Mouse (Mus musculus): ENCODE measurements around the gene Stk17b. TPM values are rescaled to one million over a fixed set of nuclear protein-coding genes. Genes with fewer than 3 reads are reported as not detected.
"Not testable (repeated sequence)": the region's sequence is repeated elsewhere in the genome, so short reads cannot be mapped to it uniquely, and the experiment has no call there.

The Stk17b gene
- polyA plus RNA-seq, 1 experiment from 2014 or later = 15.0 TPM

- H3K9ac ChIP-seq (ENCODE audit: low read depth, low read length); H3K4me2 ChIP-seq; H3K36me3 ChIP-seq (ENCODE audit: control insufficient read depth, insufficient read depth, low read length); H3K27me3 ChIP-seq (replicated peaks; ENCODE audit: control insufficient read depth, insufficient read depth, low read length); H3K27ac ChIP-seq (ENCODE audit: low read depth, low read length); DNase-seq (ENCODE audit: low spot score); ATAC-seq (replicated peaks; ENCODE audit: low FRiP score); H3K9me3 ChIP-seq (ENCODE audit: control insufficient read depth, low read length); H3K4me1 ChIP-seq (replicated peaks; ENCODE audit: control insufficient read depth, insufficient read depth, low read length); H3K4me3 ChIP-seq (ENCODE audit: low read depth, low read length): not testable (repeated sequence)
- 85% methylated on average over 7 of the region's 7 CpGs for WGBS
Measured at GRCm38 (mm10) chr1:53750697-53751096, 34.3 kb downstream of the Stk17b start.

DNA sequence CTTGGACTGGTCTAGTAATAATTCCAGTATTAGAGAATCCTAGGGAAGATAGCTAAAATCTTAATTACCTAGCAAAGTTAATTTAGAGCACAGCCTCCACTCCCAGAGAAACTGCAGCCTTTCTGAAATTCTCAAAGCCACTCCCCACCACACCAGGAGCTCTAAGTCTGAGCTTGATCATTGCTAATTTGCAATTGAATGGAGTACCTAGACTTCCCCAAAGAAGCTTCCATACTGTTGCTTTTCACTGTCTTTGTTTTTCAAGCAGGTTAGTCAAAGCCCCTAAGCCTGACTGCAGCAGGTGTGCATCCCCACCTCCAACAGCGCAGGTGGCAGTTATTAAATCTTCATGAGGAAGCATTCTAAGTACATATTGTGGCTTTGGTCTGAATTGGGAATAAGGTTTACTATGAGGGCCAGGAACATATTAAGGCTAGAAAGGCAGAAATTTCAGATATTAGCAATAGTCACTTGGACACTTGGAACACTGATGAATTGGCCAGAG lies 35.1 kb downstream of the Stk17b start:
- WGBS = 86% methylated on average over 1 of the region's 1 CpGs
- ATAC-seq (replicated peaks; ENCODE audit: low FRiP score); H3K4me3 ChIP-seq (ENCODE audit: low read depth, low read length): not testable (repeated sequence)

GRCm38 (mm10) chr1:53748571-53748970 lies 36.5 kb downstream of the Stk17b start:
- H3K27ac ChIP-seq (ENCODE audit: low read depth, low read length) = no peak overlapping the region
- H3K9me3 ChIP-seq (ENCODE audit: control insufficient read depth, low read length) = no peaks in the 10 kb centered on the region
- no peak for DNase-seq (ENCODE audit: low spot score)
- ATAC-seq (replicated peaks; ENCODE audit: low FRiP score) = no peak
- no peak overlapping the region for H3K4me2 ChIP-seq
- no peaks in the 10 kb centered on the region for H3K36me3 ChIP-seq (ENCODE audit: control insufficient read depth, insufficient read depth, low read length)
- no peaks in the 10 kb centered on the region for H3K27me3 ChIP-seq (replicated peaks; ENCODE audit: control insufficient read depth, insufficient read depth, low read length)
- no peak overlapping the region for H3K4me3 ChIP-seq (ENCODE audit: low read depth, low read length)
- 56% methylated on average over 8 of the region's 11 CpGs for WGBS
- H3K4me1 ChIP-seq (replicated peaks; ENCODE audit: control insufficient read depth, insufficient read depth, low read length) = no peaks in the 10 kb centered on the region
- H3K9ac ChIP-seq (ENCODE audit: low read depth, low read length) = no peak overlapping the region

More for the DNA sequence above, 35.1 kb downstream of the Stk17b start:
- not testable (repeated sequence) for H3K4me2 ChIP-seq; H3K9me3 ChIP-seq (ENCODE audit: control insufficient read depth, low read length); H3K4me1 ChIP-seq (replicated peaks; ENCODE audit: control insufficient read depth, insufficient read depth, low read length); H3K9ac ChIP-seq (ENCODE audit: low read depth, low read length); H3K27ac ChIP-seq (ENCODE audit: low read depth, low read length); H3K27me3 ChIP-seq (replicated peaks; ENCODE audit: control insufficient read depth, insufficient read depth, low read length); DNase-seq (ENCODE audit: low spot score); H3K36me3 ChIP-seq (ENCODE audit: control insufficient read depth, insufficient read depth, low read length)

DNA sequence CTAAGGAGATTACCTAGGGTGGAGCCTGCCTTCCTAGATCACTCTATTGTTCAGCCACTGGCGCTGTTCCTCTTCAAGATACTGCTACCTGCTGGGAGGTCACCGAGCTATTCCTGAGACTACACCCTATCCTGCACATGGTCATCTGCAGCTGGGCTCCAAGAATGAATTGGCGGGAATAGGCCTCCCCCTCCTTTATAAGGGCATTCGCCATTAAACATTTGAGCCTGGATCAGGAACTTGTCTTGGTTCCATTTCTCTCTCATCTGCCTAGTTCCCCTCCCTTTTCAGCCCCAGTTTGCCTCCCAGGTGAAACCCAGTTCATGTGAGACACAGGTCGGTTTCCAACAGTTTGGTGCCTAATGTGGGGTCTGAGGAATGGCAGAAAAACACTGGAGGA lies 39.0 kb downstream of the Stk17b start:
- ATAC-seq (replicated peaks; ENCODE audit: low FRiP score) (no peak), DNase-seq (ENCODE audit: low spot score) (no peak)
- no peak overlapping the region for H3K9ac ChIP-seq (ENCODE audit: low read depth, low read length)
- H3K27ac ChIP-seq (ENCODE audit: low read depth, low read length) = no peak overlapping the region
- H3K4me2 ChIP-seq = no peak overlapping the region
- no peak overlapping the region for H3K4me3 ChIP-seq (ENCODE audit: low read depth, low read length)
- WGBS = 75% methylated on average over 5 of the region's 5 CpGs
- H3K9me3 ChIP-seq (ENCODE audit: control insufficient read depth, low read length) = no peaks in the 10 kb centered on the region
- no peaks in the 10 kb centered on the region for H3K4me1 ChIP-seq (replicated peaks; ENCODE audit: control insufficient read depth, insufficient read depth, low read length)
- H3K36me3 ChIP-seq (ENCODE audit: control insufficient read depth, insufficient read depth, low read length) = no peaks in the 10 kb centered on the region
- H3K27me3 ChIP-seq (replicated peaks; ENCODE audit: control insufficient read depth, insufficient read depth, low read length) = no peaks in the 10 kb centered on the region

- WGBS = 70% methylated on average over 3 of the region's 3 CpGs
- H3K27me3 ChIP-seq (replicated peaks; ENCODE audit: control insufficient read depth, insufficient read depth, low read length) = no peaks in the 10 kb centered on the region
- H3K4me3 ChIP-seq (ENCODE audit: low read depth, low read length) = no peak overlapping the region
- no peak overlapping the region for H3K27ac ChIP-seq (ENCODE audit: low read depth, low read length)
- no peaks in the 10 kb centered on the region for H3K4me1 ChIP-seq (replicated peaks; ENCODE audit: control insufficient read depth, insufficient read depth, low read length)
- no peaks in the 10 kb centered on the region for H3K36me3 ChIP-seq (ENCODE audit: control insufficient read depth, insufficient read depth, low read length)
- H3K9me3 ChIP-seq (ENCODE audit: control insufficient read depth, low read length) = no peaks in the 10 kb centered on the region
- H3K9ac ChIP-seq (ENCODE audit: low read depth, low read length) = no peak overlapping the region
- ATAC-seq (replicated peaks; ENCODE audit: low FRiP score) (no peak), DNase-seq (ENCODE audit: low spot score) (no peak)
- no peak overlapping the region for H3K4me2 ChIP-seq
Measured at GRCm38 (mm10) chr1:53741742-53742458, 43.1 kb downstream of the Stk17b start.

DNA sequence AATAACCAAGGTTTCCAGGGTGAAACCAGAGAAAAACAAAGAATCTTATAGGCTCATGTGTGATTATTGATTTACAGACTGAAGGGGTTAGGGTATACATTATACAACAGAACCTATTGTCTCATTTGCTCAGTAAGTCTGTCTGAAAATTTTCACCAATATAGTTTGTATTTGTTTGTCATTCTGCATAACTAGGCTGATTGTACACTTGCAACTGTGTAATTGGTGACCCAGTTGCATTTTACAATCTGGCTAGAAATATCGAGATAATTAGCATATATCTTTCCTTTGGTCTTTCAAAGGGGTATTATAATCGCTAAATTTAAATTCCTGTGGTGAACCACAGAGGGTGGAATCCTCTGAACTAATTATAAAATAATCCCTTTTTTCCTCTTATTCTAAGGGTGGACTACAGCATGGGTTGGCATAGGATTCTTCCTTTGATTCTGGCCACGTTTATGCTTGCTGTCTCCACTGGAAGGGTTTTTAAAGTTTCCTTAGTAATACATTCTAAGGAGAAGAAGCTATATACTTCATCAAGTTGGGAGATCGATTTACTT lies 44.2 kb downstream of the Stk17b start:
- Histone ChIP-seq H3K36me3 (ENCODE audit: control insufficient read depth, insufficient read depth, low read length) (no peaks in the 10 kb centered on the region), H3K9me3 (ENCODE audit: control insufficient read depth, low read length) (no peaks in the 10 kb centered on the region), H3K27ac (ENCODE audit: low read depth, low read length) (no peak overlapping the region), H3K4me1 (replicated peaks; ENCODE audit: control insufficient read depth, insufficient read depth, low read length) (no peaks in the 10 kb centered on the region), H3K27me3 (replicated peaks; ENCODE audit: control insufficient read depth, insufficient read depth, low read length) (no peaks in the 10 kb centered on the region), H3K9ac (ENCODE audit: low read depth, low read length) (no peak overlapping the region), H3K4me3 (ENCODE audit: low read depth, low read length) (no peak overlapping the region), H3K4me2 (no peak overlapping the region)
- ATAC-seq (replicated peaks; ENCODE audit: low FRiP score) = no peak
- WGBS = 81% methylated on average over 4 of the region's 4 CpGs
- no peak for DNase-seq (ENCODE audit: low spot score)

DNA sequence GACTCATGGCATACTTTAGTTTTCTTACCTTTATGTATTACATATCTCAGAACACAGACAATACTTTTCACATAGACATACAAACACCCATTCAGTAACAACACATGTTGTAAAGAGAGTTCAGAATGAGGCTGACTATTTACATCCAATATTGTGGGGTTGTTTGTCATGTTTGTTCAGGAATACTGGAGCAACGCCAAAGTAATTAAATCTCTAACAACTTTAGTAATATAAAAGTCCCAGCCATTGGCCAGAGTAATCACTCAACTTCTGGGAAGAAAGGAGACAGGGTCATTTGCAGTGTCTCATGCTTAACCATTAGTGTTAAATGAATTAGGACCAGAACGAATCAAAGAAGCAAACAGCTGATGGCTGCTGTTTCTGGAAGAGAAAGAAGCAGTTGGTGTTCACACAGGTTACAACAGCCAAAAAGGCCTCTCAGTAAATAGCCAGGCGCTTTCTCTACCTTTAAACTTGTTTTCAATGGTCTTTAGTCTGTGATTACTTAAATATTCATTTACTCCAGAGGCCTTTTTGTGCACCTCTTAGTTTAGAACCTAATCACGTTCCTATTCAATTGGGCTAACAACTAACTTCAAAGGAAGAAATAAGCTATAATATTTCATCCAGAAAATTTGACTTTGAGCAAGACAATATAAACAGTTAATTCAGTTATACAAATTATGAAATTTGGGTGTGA lies 44.8 kb downstream of the Stk17b start:
- not testable (repeated sequence) for H3K27me3 ChIP-seq (replicated peaks; ENCODE audit: control insufficient read depth, insufficient read depth, low read length); H3K4me1 ChIP-seq (replicated peaks; ENCODE audit: control insufficient read depth, insufficient read depth, low read length); DNase-seq (ENCODE audit: low spot score); H3K27ac ChIP-seq (ENCODE audit: low read depth, low read length); H3K4me2 ChIP-seq; ATAC-seq (replicated peaks; ENCODE audit: low FRiP score); H3K9ac ChIP-seq (ENCODE audit: low read depth, low read length); H3K36me3 ChIP-seq (ENCODE audit: control insufficient read depth, insufficient read depth, low read length); H3K9me3 ChIP-seq (ENCODE audit: control insufficient read depth, low read length); H3K4me3 ChIP-seq (ENCODE audit: low read depth, low read length)
- 70% methylated on average over 3 of the region's 4 CpGs for WGBS

GRCm38 (mm10) chr1:53736583-53736982 lies 48.4 kb downstream of the Stk17b start:
- Histone ChIP-seq H3K9me3 (ENCODE audit: control insufficient read depth, low read length) (no peaks in the 10 kb centered on the region), H3K36me3 (ENCODE audit: control insufficient read depth, insufficient read depth, low read length) (no peaks in the 10 kb centered on the region), H3K9ac (ENCODE audit: low read depth, low read length) (no peak overlapping the region), H3K4me2 (no peak overlapping the region), H3K27me3 (replicated peaks; ENCODE audit: control insufficient read depth, insufficient read depth, low read length) (no peaks in the 10 kb centered on the region), H3K4me1 (replicated peaks; ENCODE audit: control insufficient read depth, insufficient read depth, low read length) (no peaks in the 10 kb centered on the region), H3K27ac (ENCODE audit: low read depth, low read length) (no peak overlapping the region), H3K4me3 (ENCODE audit: low read depth, low read length) (no peak overlapping the region)
- DNase-seq (ENCODE audit: low spot score) = no peak
- ATAC-seq (replicated peaks; ENCODE audit: low FRiP score) = no peak
- 81% methylated on average over 3 of the region's 3 CpGs for WGBS
